Mouse (Mus musculus) liver, adult 2 months (tissue): ENCODE measurements around the gene Myo6. TPM values are rescaled to one million over a fixed set of nuclear protein-coding genes. Genes with fewer than 3 reads are reported as not detected.

Source experiments
- DNase-seq: peaks from one replicate; pipeline ENCODE4 v3.0.0-alpha.2; 2011; ENCODE audit warnings: low read depth, low spot score; ENCODE audit errors: extremely low read depth
- H3K27ac ChIP-seq: fragments of 200-500 bp; replicated peaks from 2 replicates; pipeline ENCODE4 v1.5.1; 2012; ENCODE audit warnings: low read depth, mild to moderate bottlenecking, control low read depth, inconsistent platforms, low read length; ENCODE audit not compliant: insufficient read depth
- H3K27me3 ChIP-seq: fragments of 200-500 bp; 2 replicates; pipeline ENCODE4 v1.6.1; 2012; ENCODE audit warnings: mild to moderate bottlenecking, moderate library complexity, low read length, inconsistent platforms; ENCODE audit not compliant: control insufficient read depth, insufficient read depth
- H3K36me3 ChIP-seq: fragments of 200-500 bp; 2 replicates; pipeline ENCODE4 v1.6.1; 2012; ENCODE audit warnings: low read length, inconsistent platforms; ENCODE audit not compliant: control insufficient read depth, insufficient read depth
- H3K4me1 ChIP-seq: fragments of 200-500 bp; 2 replicates; pipeline ENCODE4 v1.6.1; 2011; ENCODE audit warnings: low read length; ENCODE audit not compliant: control insufficient read depth, insufficient read depth
- H3K4me3 ChIP-seq: fragments of 200-500 bp; 2 replicates; pipeline ENCODE4 v1.5.1; 2011; ENCODE audit warnings: low read depth, mild to moderate bottlenecking, control low read depth, low read length, moderate library complexity; ENCODE audit not compliant: insufficient read depth
- H3K79me2 ChIP-seq: fragments of 200-500 bp; 2 replicates; pipeline ENCODE4 v1.6.1; 2012; ENCODE audit warnings: inconsistent platforms, mild to moderate bottlenecking, low read length, moderate library complexity; ENCODE audit not compliant: control insufficient read depth, insufficient read depth
- H3K9ac ChIP-seq: fragments of 200-500 bp; 2 replicates; pipeline ENCODE4 v1.6.1; 2012; ENCODE audit warnings: low read depth, mild to moderate bottlenecking, control low read depth, inconsistent platforms, low read length
- CTCF ChIP-seq: fragments of 200-500 bp; IDR thresholded peaks from 2 replicates; pipeline ENCODE4 v1.5.1; 2011; ENCODE audit warnings: low read depth, low read length, control low read depth
- POLR2A ChIP-seq: fragments of 200-500 bp; IDR thresholded peaks from 2 replicates; pipeline ENCODE4 v1.6.1; 2011; ENCODE audit warnings: low read length, control low read depth; ENCODE audit not compliant: insufficient read depth; ENCODE audit errors: extremely low read depth
- WGBS: fragments of 180-500 bp; shearing (Covaris S2); methylation state at CpG from one replicate; pipeline ENCODE4 v1.1.7; 2018; 5-methylcytosine and 5-hydroxymethylcytosine counted together
- polyA plus RNA-seq: library from polyadenylated mRNA; depleted of rRNA; stranded (reverse); fragments of >200 nt; gene quantifications from 2 replicates; pipeline ENCODE4 v1.2.3, GENCODE M21; 2012
- total RNA-seq: library from RNA; depleted of rRNA; stranded (reverse); fragments of >200 nt; gene quantifications from 2 replicates; pipeline ENCODE4 v1.2.3, GENCODE M21; 2014

The Myo6 gene
- total and polyA plus RNA-seq, 2 experiments, result 12.4 to 31.7 TPM

DNA sequence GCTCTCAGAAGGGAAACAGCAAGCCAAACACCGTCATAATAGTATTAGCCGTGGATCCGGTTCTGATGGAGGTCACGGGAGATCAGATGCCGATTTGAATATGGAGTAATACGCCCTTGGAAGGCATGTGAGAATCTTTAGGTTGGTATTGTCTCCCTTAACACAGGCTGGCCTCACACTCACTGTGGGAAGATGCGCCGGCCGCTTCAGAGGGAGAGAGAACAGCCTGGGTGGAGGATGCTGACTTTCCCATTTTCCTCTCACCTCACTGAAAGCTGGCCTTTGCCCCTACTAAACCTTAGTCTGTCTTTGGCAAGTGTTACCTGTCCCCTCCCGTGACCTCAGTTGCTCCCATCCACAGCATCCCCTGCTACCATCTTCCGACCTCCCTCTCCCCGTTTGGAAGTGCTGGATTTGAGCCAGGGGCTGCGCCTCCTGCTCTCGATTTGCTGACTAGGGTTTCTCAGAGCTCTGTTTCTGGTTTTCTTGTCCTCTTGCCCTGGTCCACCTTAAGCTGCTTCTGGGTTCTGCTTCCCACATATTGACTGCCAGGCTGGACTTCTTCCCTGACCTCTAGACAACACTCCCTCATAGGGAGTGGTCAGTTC, 169.3 kb downstream of the Myo6 start:
- no peak overlapping the region for H3K27ac ChIP-seq
- no peaks in the 10 kb centered on the region for H3K36me3 ChIP-seq
- no peaks in the 10 kb centered on the region; the same call in 1 of the 2 replicates for H3K4me1 ChIP-seq
- DNase-seq, result no peak
- no peaks in the 10 kb centered on the region for H3K79me2 ChIP-seq
- H3K9ac ChIP-seq, result no peak overlapping the region
- WGBS, result 80% methylated on average over 14 of the region's 14 CpGs
- TF ChIP-seq CTCF (no peak), POLR2A (no peak)
- H3K27me3 ChIP-seq, result no peaks in the 10 kb centered on the region
- no peak overlapping the region for H3K4me3 ChIP-seq

- 27% methylated on average over 13 of the region's 13 CpGs for WGBS
- no peaks in the 10 kb centered on the region for H3K79me2 ChIP-seq
- H3K4me1 ChIP-seq, result no peaks in the 10 kb centered on the region; the same call in 1 of the 2 replicates
- H3K36me3 ChIP-seq, result no peaks in the 10 kb centered on the region
- no peak overlapping the region for H3K4me3 ChIP-seq
- H3K9ac ChIP-seq, result no peak overlapping the region
- DNase-seq, result peak; percentile 57
- H3K27ac ChIP-seq, result no peak overlapping the region
- no peak for TF ChIP-seq POLR2A
- no peak for TF ChIP-seq CTCF
- no peaks in the 10 kb centered on the region for H3K27me3 ChIP-seq
Measured at GRCm38 (mm10) chr9:80335660-80336357, 171.0 kb downstream of the Myo6 start.

DNA sequence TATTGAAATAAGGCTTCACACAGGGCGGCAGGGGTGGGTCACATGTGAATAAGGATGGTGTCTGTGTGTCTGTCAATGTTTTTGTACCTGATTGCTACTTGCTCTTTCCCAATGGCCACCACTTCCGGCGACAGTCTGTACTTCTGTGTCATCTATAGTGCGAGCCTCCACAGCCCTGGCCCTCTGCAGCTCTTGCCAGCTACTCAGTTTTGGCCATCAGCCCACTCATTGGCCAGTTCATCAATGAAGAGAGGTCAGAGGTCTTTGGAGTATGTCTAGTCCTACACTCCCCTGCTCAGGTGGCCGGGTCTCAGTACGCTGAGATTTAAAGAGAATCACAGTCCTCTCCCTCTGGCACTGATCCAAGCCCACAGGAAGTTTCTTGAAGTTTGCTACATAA, 173.2 kb downstream of the Myo6 start:
- no peak overlapping the region for H3K27ac ChIP-seq
- no peaks in the 10 kb centered on the region for H3K36me3 ChIP-seq
- H3K4me3 ChIP-seq, result no peak overlapping the region
- WGBS, result 40% methylated on average over 6 of the region's 6 CpGs
- H3K27me3 ChIP-seq, result no peaks in the 10 kb centered on the region
- H3K4me1 ChIP-seq, result no peaks in the 10 kb centered on the region; the same call in 1 of the 2 replicates
- TF ChIP-seq POLR2A, result no peak
- no peak for TF ChIP-seq CTCF
- no peak overlapping the region for H3K9ac ChIP-seq
- DNase-seq, result peak; percentile 12
- no peaks in the 10 kb centered on the region for H3K79me2 ChIP-seq

- H3K27me3 ChIP-seq, result no peaks in the 10 kb centered on the region
- no peak for DNase-seq
- H3K79me2 ChIP-seq, result no peaks in the 10 kb centered on the region
- no peaks in the 10 kb centered on the region; the same call in 1 of the 2 replicates for H3K4me1 ChIP-seq
- 91% methylated on average over 1 of the region's 1 CpGs for WGBS
- TF ChIP-seq POLR2A, result no peak
- TF ChIP-seq CTCF, result no peak
- H3K27ac ChIP-seq, result no peak overlapping the region
- H3K4me3 ChIP-seq, result no peak overlapping the region
- H3K36me3 ChIP-seq, result no peaks in the 10 kb centered on the region
- no peak overlapping the region for H3K9ac ChIP-seq
Measured at GRCm38 (mm10) chr9:80340927-80341326, 176.1 kb downstream of the Myo6 start.

GRCm38 (mm10) chr9:80341756-80342155, 176.9 kb downstream of the Myo6 start:
- Histone ChIP-seq H3K4me3 (no peak overlapping the region), H3K27me3 (no peaks in the 10 kb centered on the region), H3K36me3 (no peaks in the 10 kb centered on the region), H3K9ac (no peak overlapping the region), H3K79me2 (no peaks in the 10 kb centered on the region), H3K4me1 (no peaks in the 10 kb centered on the region), H3K27ac (no peak overlapping the region)
- 94% methylated on average over 16 of the region's 16 CpGs for WGBS
- no peak for DNase-seq
- TF ChIP-seq POLR2A (no peak), CTCF (no peak)

GRCm38 (mm10) chr9:80342520-80342919, 177.7 kb downstream of the Myo6 start:
- H3K4me3 ChIP-seq, result no peak overlapping the region
- H3K79me2 ChIP-seq, result no peaks in the 10 kb centered on the region
- no peak overlapping the region for H3K27ac ChIP-seq
- TF ChIP-seq CTCF (no peak), POLR2A (no peak)
- H3K36me3 ChIP-seq, result no peaks in the 10 kb centered on the region
- H3K9ac ChIP-seq, result no peak overlapping the region
- no peaks in the 10 kb centered on the region for H3K4me1 ChIP-seq
- no peaks in the 10 kb centered on the region for H3K27me3 ChIP-seq
- WGBS, result 82% methylated on average over 6 of the region's 6 CpGs
- DNase-seq, result no peak
